Mouse (Mus musculus): ENCODE measurements around the gene Arvcf.

Gene Arvcf

GRCm38 (mm10) chr16:18356961-18357360, 9.0 kb downstream of the Arvcf start:
- DNase-seq (ENCODE audit: low spot score) = no peak

- no peak for DNase-seq (ENCODE audit: low spot score)
Measured at GRCm38 (mm10) chr16:18357977-18358376, 10.0 kb downstream of the Arvcf start.

GRCm38 (mm10) chr16:18360151-18360805, 12.3 kb downstream of the Arvcf start:
- DNase-seq (ENCODE audit: low spot score) = no peak

- no peak for DNase-seq (ENCODE audit: low spot score)
Measured at GRCm38 (mm10) chr16:18362948-18363347, 15.0 kb downstream of the Arvcf start.

- no peak for DNase-seq (ENCODE audit: low spot score)
Measured at GRCm38 (mm10) chr16:18366849-18367248, 18.9 kb downstream of the Arvcf start.

GRCm38 (mm10) chr16:18370197-18370596, 22.2 kb downstream of the Arvcf start:
- DNase-seq (ENCODE audit: low spot score) = no peak

GRCm38 (mm10) chr16:18373632-18374031, 25.6 kb downstream of the Arvcf start:
- DNase-seq (ENCODE audit: low spot score) = no peak

- no peak for DNase-seq (ENCODE audit: low spot score)
Measured at GRCm38 (mm10) chr16:18376297-18376954, 28.4 kb downstream of the Arvcf start.

GRCm38 (mm10) chr16:18377203-18377602, 29.2 kb downstream of the Arvcf start:
- no peak for DNase-seq (ENCODE audit: low spot score)

- DNase-seq (ENCODE audit: low spot score) = no peak
Measured at GRCm38 (mm10) chr16:18378489-18378888, 30.5 kb downstream of the Arvcf start.

GRCm38 (mm10) chr16:18379338-18380001, 31.5 kb downstream of the Arvcf start:
- DNase-seq (ENCODE audit: low spot score) = no peak

- DNase-seq (ENCODE audit: low spot score) = no peak
Measured at GRCm38 (mm10) chr16:18380495-18381063, 32.6 kb downstream of the Arvcf start.

GRCm38 (mm10) chr16:18381621-18382258, 33.8 kb downstream of the Arvcf start:
- DNase-seq (ENCODE audit: low spot score) = no peak

- no peak for DNase-seq (ENCODE audit: low spot score)
Measured at GRCm38 (mm10) chr16:18383045-18383726, 35.2 kb downstream of the Arvcf start.

GRCm38 (mm10) chr16:18383756-18384155, 35.8 kb downstream of the Arvcf start:
- DNase-seq (ENCODE audit: low spot score) = no peak

- no peak for DNase-seq (ENCODE audit: low spot score)
Measured at GRCm38 (mm10) chr16:18384211-18384610, 36.2 kb downstream of the Arvcf start.

GRCm38 (mm10) chr16:18384659-18385058, 36.7 kb downstream of the Arvcf start:
- DNase-seq (ENCODE audit: low spot score) = no peak

GRCm38 (mm10) chr16:18385411-18385810, 37.4 kb downstream of the Arvcf start:
- no peak for DNase-seq (ENCODE audit: low spot score)

- DNase-seq (ENCODE audit: low spot score) = no peak
Measured at GRCm38 (mm10) chr16:18386451-18386850, 38.5 kb downstream of the Arvcf start.

GRCm38 (mm10) chr16:18386972-18387371, 39.0 kb downstream of the Arvcf start:
- DNase-seq (ENCODE audit: low spot score) = no peak

GRCm38 (mm10) chr16:18387704-18388582, 40.0 kb downstream of the Arvcf start:
- DNase-seq (ENCODE audit: low spot score) = no peak
